Mouse (Mus musculus) embryonic fibroblast, embryonic 13.5 days (primary cell): ENCODE data around the gene Fam19a2.

Source experiments
- CTCF ChIP-seq: IDR thresholded peaks from 2 replicates; pipeline ENCODE4 v1.5.1; 2011; ENCODE audit warnings: mild to moderate bottlenecking, control low read depth, low read length, moderate library complexity, borderline replicate concordance; ENCODE audit not compliant: insufficient read depth
- POLR2A ChIP-seq: IDR thresholded peaks from 2 replicates; pipeline ENCODE4 v1.6.1; 2011; ENCODE audit warnings: low read depth, mild to moderate bottlenecking, control low read depth, low read length, moderate library complexity

DNA sequence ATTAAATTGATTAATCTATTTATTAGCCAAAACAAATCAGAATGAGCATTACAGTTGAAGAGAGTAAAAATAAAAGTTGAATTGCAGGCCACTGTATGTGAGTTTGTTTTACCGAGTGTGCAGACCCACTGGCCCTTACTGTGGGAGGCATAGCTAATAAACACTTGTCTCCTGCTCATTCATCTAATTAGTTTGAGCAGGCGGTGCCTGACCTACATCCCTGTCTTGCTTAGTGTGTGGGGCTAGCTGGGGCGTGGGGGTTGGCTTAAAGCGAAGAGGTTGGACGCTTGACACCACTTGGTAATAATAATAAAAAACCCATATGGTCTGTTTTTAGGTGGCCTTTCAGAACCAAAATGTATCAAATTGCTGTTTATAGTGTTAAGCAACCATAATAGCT, 167.8 kb downstream of the Fam19a2 start:
- TF ChIP-seq CTCF (no peak), POLR2A (no peak)
